Mouse (Mus musculus): ENCODE data around the gene Cnot4. TPM values are rescaled to one million over a fixed set of nuclear protein-coding genes. Genes with fewer than 3 reads are reported as not detected.

Gene Cnot4
- total RNA-seq, 2 experiments from 2014 or later, result 43.3 to 45.6 TPM

DNA sequence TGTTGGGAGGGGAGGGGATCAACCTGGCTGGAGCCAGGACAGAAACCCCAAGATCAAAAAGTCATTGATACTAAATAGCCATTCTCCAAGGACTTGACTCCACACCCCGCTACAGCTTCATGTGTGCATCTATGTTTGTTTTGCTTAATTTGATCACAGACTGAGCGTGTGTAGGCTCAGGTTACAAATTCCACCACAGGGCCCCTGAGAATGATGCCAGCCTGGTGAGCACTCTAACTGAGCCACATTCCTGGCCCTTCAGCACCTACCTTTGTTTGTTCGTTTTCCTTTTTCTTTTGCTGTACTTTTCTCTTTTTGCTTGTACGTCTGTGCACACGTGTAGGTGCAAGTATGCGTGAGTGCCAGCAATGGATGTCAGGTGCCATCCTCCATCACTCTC, 144.3 kb downstream of the Cnot4 start:
- DNase-seq (ENCODE audit: extremely low spot score in 1 of 2, low spot score in 2 of 2), result no peak
- intact Hi-C loops (cut with DNase I), result no loop called here
- no peak overlapping the region for H3K4me3 ChIP-seq
- H3K27ac ChIP-seq, result no peak overlapping the region
- TF ChIP-seq CTCF (IDR thresholded peaks at IDR 0.05), result no peak

DNA sequence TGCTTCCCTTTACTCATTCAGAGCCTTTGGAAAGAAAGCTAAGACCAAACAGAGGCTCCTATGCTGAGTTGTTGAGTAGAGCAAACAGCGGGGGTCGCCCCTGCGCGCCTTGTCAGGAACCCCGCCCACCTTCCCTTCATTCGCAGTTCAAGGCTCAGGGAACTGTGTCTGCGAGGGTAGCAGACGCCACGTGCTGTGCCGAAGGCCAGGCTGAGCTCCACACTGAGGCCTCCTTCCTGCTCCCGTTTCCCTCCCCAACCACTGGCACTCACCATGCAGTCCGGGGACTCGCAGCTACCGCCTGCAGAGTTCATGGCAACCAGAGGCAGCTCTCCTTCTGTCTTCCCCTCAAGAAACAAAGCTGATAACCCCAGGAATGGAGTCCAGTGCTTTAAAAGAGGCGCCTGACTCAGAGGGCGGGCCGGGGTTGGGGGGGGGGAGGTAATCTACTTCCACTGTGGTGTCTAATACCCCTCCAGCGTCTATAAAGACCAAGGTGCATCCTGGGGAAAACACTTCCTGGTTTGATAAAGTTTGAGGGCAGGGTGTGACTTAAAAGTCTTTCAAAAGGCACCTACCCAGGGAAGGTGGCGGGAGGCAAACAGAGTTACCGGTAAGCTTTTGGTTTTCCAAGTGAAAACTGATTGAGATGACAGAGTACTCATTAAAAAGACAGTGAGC, 145.3 kb downstream of the Cnot4 start, which contains the start of gene Slc23a4:
TSS of gene Slc23a4 (minus strand) at position 324 of the 681 bp plus-strand sequence.
- intact Hi-C loops (cut with DNase I), result no loop called here
- no peak for TF ChIP-seq CTCF (IDR thresholded peaks at IDR 0.05)
- no peak for DNase-seq (ENCODE audit: extremely low spot score in 1 of 2, low spot score in 2 of 2)
- Histone ChIP-seq H3K27ac (no peak within 1 kb of the TSS), H3K4me3 (no peak within 1 kb of the TSS)

GRCm38 (mm10) chr6:34987085-34987645, 146.4 kb downstream of the Cnot4 start:
- DNase-seq (ENCODE audit: extremely low spot score in 1 of 2, low spot score in 2 of 2), result no peak
- Histone ChIP-seq H3K27ac (no peak overlapping the region), H3K4me3 (no peak overlapping the region)
- intact Hi-C loops (cut with DNase I), result no loop called here
- no peak for TF ChIP-seq CTCF (IDR thresholded peaks at IDR 0.05)

GRCm38 (mm10) chr6:34980661-34981060, 152.9 kb downstream of the Cnot4 start:
- Histone ChIP-seq H3K4me3 (no peak overlapping the region), H3K27ac (no peak overlapping the region)
- intact Hi-C loops (cut with DNase I), result no loop called here
- no peak for DNase-seq (ENCODE audit: extremely low spot score in 1 of 2, low spot score in 2 of 2)
- TF ChIP-seq CTCF (IDR thresholded peaks at IDR 0.05), result no peak; the same call in 1 of the 2 replicates

DNA sequence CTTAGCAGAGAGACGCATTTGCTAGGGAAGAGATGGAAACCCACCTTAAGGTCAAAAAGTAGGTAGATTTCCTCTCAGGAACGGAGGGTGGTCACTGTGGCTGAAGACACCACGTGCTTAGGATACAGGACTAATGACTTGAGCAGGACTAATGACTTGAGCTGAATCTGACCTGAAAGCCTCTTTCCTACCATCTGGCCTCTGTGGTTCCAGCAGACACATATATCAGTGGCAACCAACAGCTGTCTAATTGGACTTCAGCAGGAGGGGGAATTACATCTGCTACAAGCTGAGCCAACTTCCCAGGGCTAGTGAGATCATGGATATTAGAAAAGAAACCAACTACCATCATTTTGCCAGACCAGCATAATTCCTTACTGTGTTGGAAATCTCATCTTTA, 154.2 kb downstream of the Cnot4 start:
- DNase-seq (ENCODE audit: extremely low spot score in 1 of 2, low spot score in 2 of 2), result no peak
- Histone ChIP-seq H3K4me3 (no peak overlapping the region), H3K27ac (no peak overlapping the region)
- intact Hi-C loops (cut with DNase I), result no loop called here
- no peak for TF ChIP-seq CTCF (IDR thresholded peaks at IDR 0.05)

Other genes starting within 250 kb of the Cnot4 start
- 10 to 100 TPM; 29.3 to 30.7 TPM for gene Wdr91, start 222.8 kb downstream of the Cnot4 start, total RNA-seq (2021)
- gene Stra8, start 213.6 kb downstream of the Cnot4 start, total RNA-seq (2021), result not detected
- 1 to 10 TPM; 1.1 to 1.4 TPM for gene Slc23a4, start 145.3 kb downstream of the Cnot4 start, total RNA-seq (2021)
- 10 to 100 TPM; 24.6 to 27.1 TPM for gene Nup205, start 43.7 kb upstream of the Cnot4 start, total RNA-seq (2021)
- gene Slc13a4, start 174.4 kb upstream of the Cnot4 start, total RNA-seq (2021), result 10 to 100 TPM in 1 of 2 experiments, 1 to 10 TPM in 1; 9.2 to 14.8 TPM
- gene Fam180a, start 192.4 kb upstream of the Cnot4 start, total RNA-seq (2021), result 1 to 10 TPM; 3.5 to 4.4 TPM